Mouse (Mus musculus): Measurements from ENCODE around the gene Ms4a4a.

GRCm38 (mm10) chr19:11335932-11336331 is 39.4 kb upstream of the Ms4a4a start, which contains the start of gene Ms4a7:
- TF ChIP-seq POLR2A (IDR thresholded peaks at IDR 0.05; ENCODE audit: borderline replicate concordance, insufficient read depth, low read length) (no peak), CTCF (IDR thresholded peaks at IDR 0.05; ENCODE audit: borderline replicate concordance, insufficient read depth, low read depth, low read length) (no peak)
